Mouse (Mus musculus): ENCODE measurements around the gene Usp17lc. TPM values are rescaled to one million over a fixed set of nuclear protein-coding genes. Genes with fewer than 3 reads are reported as not detected.
"Not testable (repeated sequence)": the region's sequence is repeated elsewhere in the genome, so short reads cannot be mapped to it uniquely, and the experiment has no call there.

Usp17lc gene
- not detected in 2 replicates for polyA plus RNA-seq (2014; fragmentation: Nextera tagmentation; extraction: Ambion mirVana)

- not testable (repeated sequence) for H3K27me3 ChIP-seq (ENCODE audit: control insufficient read depth, insufficient read depth, low read length); H3K4me1 ChIP-seq (ENCODE audit: control insufficient read depth, insufficient read depth, low read length); H3K9ac ChIP-seq (replicated peaks; ENCODE audit: low read length); H3K4me3 ChIP-seq (ENCODE audit: low read depth, low read length); DNase-seq (ENCODE audit: low spot score); H3K9me3 ChIP-seq (replicated peaks; ENCODE audit: control insufficient read depth, low read length); ATAC-seq (replicated peaks; ENCODE audit: insufficient number of reproducible peaks, low FRiP score, low TSS enrichment, low read depth); H3K36me3 ChIP-seq (replicated peaks; ENCODE audit: control insufficient read depth, insufficient read depth, low read depth, low read length); H3K4me2 ChIP-seq (ENCODE audit: low read depth, low read length); H3K27ac ChIP-seq (replicated peaks; ENCODE audit: low read depth, low read length)
- 57% methylated on average over 1 of the region's 1 CpGs for WGBS
Observed at GRCm38 (mm10) chr7:103414772-103415171, at the start of gene Usp17lc. Usp17lc (plus strand) TSS chr7:103415072.

DNA sequence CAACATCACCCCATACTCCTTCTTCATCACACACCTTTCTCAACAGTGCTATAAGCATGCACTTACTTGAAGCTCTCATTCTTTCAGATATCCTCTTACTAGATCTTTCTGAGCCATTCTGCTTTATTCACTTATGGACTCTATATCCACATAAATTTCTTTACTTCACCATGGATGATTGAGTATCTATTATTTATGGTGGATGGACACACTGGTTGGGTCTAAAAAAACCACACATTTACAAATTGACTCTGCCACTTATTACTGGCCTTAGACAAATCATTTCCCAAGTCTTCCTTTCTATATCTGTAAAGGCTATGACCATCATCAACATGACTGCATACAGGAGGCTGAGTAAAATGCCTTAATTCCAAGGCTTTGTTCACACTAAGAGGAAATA, 28.8 kb upstream of the Usp17lc start, which contains the start of gene Olfr603:
Gene Olfr603 (minus strand): TSS at position 101 of the 400 bp plus-strand sequence.
- Histone ChIP-seq H3K4me2 (ENCODE audit: low read depth, low read length) (no peak within 1 kb of the TSS), H3K36me3 (replicated peaks; ENCODE audit: control insufficient read depth, insufficient read depth, low read depth, low read length) (no peaks in the 10 kb centered on the region), H3K27me3 (ENCODE audit: control insufficient read depth, insufficient read depth, low read length) (no peaks in the 10 kb centered on the region), H3K4me3 (ENCODE audit: low read depth, low read length) (no peak within 1 kb of the TSS), H3K27ac (replicated peaks; ENCODE audit: low read depth, low read length) (no peak within 1 kb of the TSS), H3K9me3 (replicated peaks; ENCODE audit: control insufficient read depth, low read length) (no peaks in the 10 kb centered on the region), H3K4me1 (ENCODE audit: control insufficient read depth, insufficient read depth, low read length) (no peaks in the 10 kb centered on the region), H3K9ac (replicated peaks; ENCODE audit: low read length) (no peak within 1 kb of the TSS)
- DNase-seq (ENCODE audit: low spot score): no peak
- no peak for ATAC-seq (replicated peaks; ENCODE audit: insufficient number of reproducible peaks, low FRiP score, low TSS enrichment, low read depth)

DNA sequence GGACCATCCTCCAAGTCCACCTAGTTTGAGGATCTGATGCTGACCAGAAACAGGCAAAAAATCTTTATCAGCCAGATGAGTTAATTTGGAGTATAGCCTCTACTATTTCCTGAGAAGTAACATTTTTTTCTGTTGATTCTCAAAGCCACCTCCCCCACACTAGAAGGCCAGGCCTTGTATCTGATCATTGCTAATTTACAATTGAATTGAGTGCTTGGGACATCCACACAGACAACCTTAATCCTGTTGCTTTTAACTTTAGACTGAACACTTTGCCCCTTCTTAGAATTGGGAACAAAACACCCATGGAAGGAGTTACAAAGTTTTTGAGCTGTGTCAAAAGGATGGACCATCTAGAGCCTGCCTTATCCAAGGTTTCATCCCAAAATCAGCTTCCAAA, 17.1 kb upstream of the Usp17lc start:
- H3K4me2 ChIP-seq (ENCODE audit: low read depth, low read length): no peak overlapping the region
- DNase-seq (ENCODE audit: low spot score) (no peak), ATAC-seq (replicated peaks; ENCODE audit: insufficient number of reproducible peaks, low FRiP score, low TSS enrichment, low read depth) (no peak)
- no peaks in the 10 kb centered on the region for H3K4me1 ChIP-seq (ENCODE audit: control insufficient read depth, insufficient read depth, low read length)
- H3K36me3 ChIP-seq (replicated peaks; ENCODE audit: control insufficient read depth, insufficient read depth, low read depth, low read length): no peaks in the 10 kb centered on the region
- no peak overlapping the region for H3K27ac ChIP-seq (replicated peaks; ENCODE audit: low read depth, low read length)
- H3K9me3 ChIP-seq (replicated peaks; ENCODE audit: control insufficient read depth, low read length): no peaks in the 10 kb centered on the region
- H3K27me3 ChIP-seq (ENCODE audit: control insufficient read depth, insufficient read depth, low read length): no peaks in the 10 kb centered on the region
- H3K4me3 ChIP-seq (ENCODE audit: low read depth, low read length): no peak overlapping the region
- H3K9ac ChIP-seq (replicated peaks; ENCODE audit: low read length): no peak overlapping the region

DNA sequence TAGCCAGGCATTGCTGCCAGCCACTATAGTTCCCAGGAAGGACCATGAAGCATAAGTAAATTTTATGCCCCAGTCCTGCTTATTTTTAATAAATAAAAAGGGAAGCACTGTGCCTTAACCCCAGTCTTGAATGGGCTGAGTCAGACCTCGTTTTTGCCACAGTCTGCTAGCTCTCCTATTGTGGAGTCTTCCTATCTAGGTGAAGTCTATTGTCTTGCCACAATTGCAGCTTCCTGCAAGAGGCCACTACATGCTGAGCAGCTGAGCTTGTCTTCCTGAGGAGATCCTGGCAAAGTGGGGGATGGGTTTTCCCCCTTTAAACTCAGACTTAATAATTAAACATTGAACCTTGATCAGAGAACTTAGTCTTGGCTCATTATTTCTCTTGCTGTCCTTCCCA, 15.9 kb upstream of the Usp17lc start:
- Histone ChIP-seq H3K9me3 (replicated peaks; ENCODE audit: control insufficient read depth, low read length) (no peaks in the 10 kb centered on the region), H3K36me3 (replicated peaks; ENCODE audit: control insufficient read depth, insufficient read depth, low read depth, low read length) (no peaks in the 10 kb centered on the region), H3K27me3 (ENCODE audit: control insufficient read depth, insufficient read depth, low read length) (no peaks in the 10 kb centered on the region), H3K9ac (replicated peaks; ENCODE audit: low read length) (no peak overlapping the region), H3K4me3 (ENCODE audit: low read depth, low read length) (no peak overlapping the region), H3K27ac (replicated peaks; ENCODE audit: low read depth, low read length) (no peak overlapping the region), H3K4me1 (ENCODE audit: control insufficient read depth, insufficient read depth, low read length) (no peaks in the 10 kb centered on the region), H3K4me2 (ENCODE audit: low read depth, low read length) (no peak overlapping the region)
- ATAC-seq (replicated peaks; ENCODE audit: insufficient number of reproducible peaks, low FRiP score, low TSS enrichment, low read depth) (no peak), DNase-seq (ENCODE audit: low spot score) (no peak)
- WGBS: 9% methylated on average over 1 of the region's 1 CpGs

DNA sequence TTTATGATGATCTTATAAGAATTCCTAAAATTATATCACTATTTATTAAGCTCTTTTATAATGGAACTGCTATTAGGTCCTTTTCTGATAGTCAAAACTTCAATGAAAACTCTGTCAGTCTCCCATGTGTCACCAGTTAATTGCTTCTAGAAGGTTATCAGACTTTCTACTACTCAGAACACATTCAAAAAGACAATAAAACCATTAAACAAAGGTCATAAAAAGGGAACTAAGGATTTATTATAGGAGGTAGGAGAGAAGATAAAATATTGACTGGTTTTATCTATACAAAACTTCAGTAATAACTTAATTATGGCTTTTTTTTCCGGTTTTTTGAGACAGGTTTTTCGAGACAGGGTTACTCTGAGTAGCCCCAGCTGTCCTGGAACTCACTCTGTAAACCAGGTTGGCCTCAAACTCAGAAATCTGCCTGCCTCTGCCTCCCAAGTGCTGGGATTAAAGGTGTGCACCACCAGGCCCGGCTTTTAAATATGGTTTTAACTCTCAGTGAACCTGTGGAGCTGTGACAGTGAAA, 8.3 kb upstream of the Usp17lc start:
- WGBS: 70% methylated on average over 3 of the region's 3 CpGs
- H3K4me2 ChIP-seq (ENCODE audit: low read depth, low read length); ATAC-seq (replicated peaks; ENCODE audit: insufficient number of reproducible peaks, low FRiP score, low TSS enrichment, low read depth); H3K4me1 ChIP-seq (ENCODE audit: control insufficient read depth, insufficient read depth, low read length); H3K27me3 ChIP-seq (ENCODE audit: control insufficient read depth, insufficient read depth, low read length); DNase-seq (ENCODE audit: low spot score); H3K27ac ChIP-seq (replicated peaks; ENCODE audit: low read depth, low read length); H3K4me3 ChIP-seq (ENCODE audit: low read depth, low read length); H3K36me3 ChIP-seq (replicated peaks; ENCODE audit: control insufficient read depth, insufficient read depth, low read depth, low read length); H3K9ac ChIP-seq (replicated peaks; ENCODE audit: low read length); H3K9me3 ChIP-seq (replicated peaks; ENCODE audit: control insufficient read depth, low read length): not testable (repeated sequence)

DNA sequence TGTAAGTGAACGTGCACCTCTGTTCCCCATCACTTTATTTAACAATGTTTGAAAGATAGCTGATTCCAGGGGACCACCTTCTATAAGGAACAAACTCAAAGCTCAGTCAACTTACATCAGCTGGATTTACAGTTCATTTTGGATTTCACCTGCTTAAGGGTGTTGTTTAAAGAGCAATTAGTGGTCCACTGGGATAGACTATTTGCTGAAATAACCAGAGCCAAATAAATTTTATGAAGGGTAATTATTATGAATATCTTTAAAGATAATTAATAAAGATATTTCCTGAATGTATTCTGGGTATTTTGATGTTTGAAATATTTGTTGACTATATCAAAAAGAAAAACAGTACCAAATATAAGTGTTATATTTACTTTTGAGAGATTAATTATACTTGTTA, 30.5 kb downstream of the Usp17lc start, which contains the start of gene Olfr605:
Gene Olfr605 (minus strand): TSS at position 101 of the 400 bp plus-strand sequence.
- Histone ChIP-seq H3K36me3 (replicated peaks; ENCODE audit: control insufficient read depth, insufficient read depth, low read depth, low read length) (no peaks in the 10 kb centered on the region), H3K27me3 (ENCODE audit: control insufficient read depth, insufficient read depth, low read length) (no peaks in the 10 kb centered on the region), H3K4me3 (ENCODE audit: low read depth, low read length) (no peak within 1 kb of the TSS), H3K4me2 (ENCODE audit: low read depth, low read length) (no peak within 1 kb of the TSS), H3K9ac (replicated peaks; ENCODE audit: low read length) (no peak within 1 kb of the TSS), H3K9me3 (replicated peaks; ENCODE audit: control insufficient read depth, low read length) (no peaks in the 10 kb centered on the region), H3K27ac (replicated peaks; ENCODE audit: low read depth, low read length) (no peak within 1 kb of the TSS), H3K4me1 (ENCODE audit: control insufficient read depth, insufficient read depth, low read length) (no peaks in the 10 kb centered on the region)
- 94% methylated on average over 1 of the region's 1 CpGs for WGBS
- DNase-seq (ENCODE audit: low spot score) (no peak), ATAC-seq (replicated peaks; ENCODE audit: insufficient number of reproducible peaks, low FRiP score, low TSS enrichment, low read depth) (no peak)

- Histone ChIP-seq H3K4me2 (ENCODE audit: low read depth, low read length) (no peak within 1 kb of the TSS), H3K27ac (replicated peaks; ENCODE audit: low read depth, low read length) (no peak within 1 kb of the TSS), H3K9ac (replicated peaks; ENCODE audit: low read length) (no peak within 1 kb of the TSS), H3K4me3 (ENCODE audit: low read depth, low read length) (no peak within 1 kb of the TSS), H3K36me3 (replicated peaks; ENCODE audit: control insufficient read depth, insufficient read depth, low read depth, low read length) (no peaks in the 10 kb centered on the region), H3K27me3 (ENCODE audit: control insufficient read depth, insufficient read depth, low read length) (no peaks in the 10 kb centered on the region), H3K4me1 (ENCODE audit: control insufficient read depth, insufficient read depth, low read length) (no peaks in the 10 kb centered on the region), H3K9me3 (replicated peaks; ENCODE audit: control insufficient read depth, low read length) (no peaks in the 10 kb centered on the region)
- DNase-seq (ENCODE audit: low spot score): no peak
- no peak for ATAC-seq (replicated peaks; ENCODE audit: insufficient number of reproducible peaks, low FRiP score, low TSS enrichment, low read depth)
- WGBS: 90% methylated on average over 2 of the region's 2 CpGs
Observed at GRCm38 (mm10) chr7:103448746-103449145, 33.9 kb downstream of the Usp17lc start, which contains the start of gene Olfr606. Olfr606 (plus strand) TSS chr7:103449046.

DNA sequence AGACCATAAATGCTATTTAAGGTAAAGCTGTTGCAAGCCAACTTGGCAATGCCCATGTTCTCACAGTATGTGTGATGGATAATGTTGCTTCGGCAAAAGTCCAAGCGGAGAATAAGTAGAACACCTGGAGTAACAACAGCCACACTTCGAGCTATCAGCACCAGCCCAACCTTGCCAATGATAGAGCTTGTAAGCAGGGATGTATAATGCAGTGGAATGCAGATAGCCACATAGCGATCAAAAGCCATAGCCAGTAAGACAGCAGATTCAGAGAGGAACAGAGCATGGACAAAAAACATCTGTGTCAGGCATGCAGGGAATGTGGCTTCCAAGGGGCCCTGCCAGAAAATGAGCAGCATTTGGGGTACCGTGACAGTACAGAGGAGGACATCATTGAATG, 45.7 kb downstream of the Usp17lc start:
- H3K4me3 ChIP-seq (ENCODE audit: low read depth, low read length): no peak overlapping the region
- no peak overlapping the region for H3K27ac ChIP-seq (replicated peaks; ENCODE audit: low read depth, low read length)
- no peaks in the 10 kb centered on the region for H3K4me1 ChIP-seq (ENCODE audit: control insufficient read depth, insufficient read depth, low read length)
- 86% methylated on average over 5 of the region's 5 CpGs for WGBS
- no peaks in the 10 kb centered on the region for H3K27me3 ChIP-seq (ENCODE audit: control insufficient read depth, insufficient read depth, low read length)
- no peaks in the 10 kb centered on the region for H3K9me3 ChIP-seq (replicated peaks; ENCODE audit: control insufficient read depth, low read length)
- no peak overlapping the region for H3K9ac ChIP-seq (replicated peaks; ENCODE audit: low read length)
- ATAC-seq (replicated peaks; ENCODE audit: insufficient number of reproducible peaks, low FRiP score, low TSS enrichment, low read depth): no peak
- no peak for DNase-seq (ENCODE audit: low spot score)
- H3K36me3 ChIP-seq (replicated peaks; ENCODE audit: control insufficient read depth, insufficient read depth, low read depth, low read length): no peaks in the 10 kb centered on the region
- no peak overlapping the region for H3K4me2 ChIP-seq (ENCODE audit: low read depth, low read length)
